In the genomic region with DNA sequence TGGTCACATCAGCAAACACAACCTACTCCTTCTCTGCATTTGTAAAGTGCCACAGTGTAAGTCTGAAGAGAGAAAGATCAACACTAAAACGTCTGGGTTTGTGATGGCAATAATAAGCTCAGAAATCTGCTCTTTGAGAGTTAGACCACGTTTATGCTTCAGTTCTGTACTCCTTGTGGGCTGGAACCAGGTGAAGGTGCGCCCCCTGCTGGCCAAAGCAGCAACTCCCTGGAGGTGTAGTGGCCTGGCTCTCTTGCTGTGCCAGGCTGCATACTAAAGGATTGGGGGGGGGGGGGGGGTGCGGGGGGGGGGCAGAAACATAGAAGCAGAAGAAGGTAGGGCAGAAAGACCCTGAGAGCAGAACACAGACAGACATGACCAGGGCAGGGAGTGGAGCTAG, we compare ENCODE assay signal across 8 mouse cellular contexts. TPM values are rescaled to one million over a fixed set of nuclear protein-coding genes. Genes with fewer than 3 reads are reported as not detected.
DNase-seq lines count a peak whose midpoint lies in the region; ATAC-seq and TF ChIP-seq lines count a peak whose summit lies in the region.

No protein-coding gene starts in this region.

- no peaks in the 10 kb centered on the region for H3K36me3 ChIP-seq in E14TG2a.4 (ENCODE audit: insufficient read depth, low read length)
- no peaks in the 10 kb centered on the region for H3K36me3 ChIP-seq in forebrain, embryonic 15.5 days
- H3K36me3 ChIP-seq in liver, postnatal 0 days (replicated peaks; ENCODE audit: insufficient read depth, low read length), result no peaks in the 10 kb centered on the region
- H3K36me3 ChIP-seq in neural tube, embryonic 15.5 days, result no peaks in the 10 kb centered on the region

- intact Hi-C loops in heart, postnatal 25 days (cut with DNase I), result loop anchor here (10.0 kb wide), 1 partner anchor 49 kb away; no protein-coding TSS in a partner anchor

- peak; percentile 27; the same call in 1 of the 2 replicates for TF ChIP-seq CTCF in E14TG2a.4 (conservative IDR thresholded peaks at IDR 0.05; ENCODE audit: low read length)
- peak; percentile 77 for TF ChIP-seq CTCF in liver, postnatal 0 days (IDR thresholded peaks at IDR 0.05; ENCODE audit: low read depth)

- no peak overlapping the region for H3K27ac ChIP-seq in forebrain, embryonic 15.5 days (replicated peaks)
- H3K27ac ChIP-seq in liver, postnatal 0 days (ENCODE audit: low read depth), result no peak overlapping the region
- no peak overlapping the region for H3K27ac ChIP-seq in neural tube, embryonic 15.5 days (replicated peaks)

- H3K9me3 ChIP-seq in E14TG2a.4 (ENCODE audit: low read length), result no peaks in the 10 kb centered on the region
- no peaks in the 10 kb centered on the region for H3K9me3 ChIP-seq in forebrain, embryonic 15.5 days
- H3K9me3 ChIP-seq in liver, postnatal 0 days (ENCODE audit: low read length), result no peaks in the 10 kb centered on the region
- no peaks in the 10 kb centered on the region for H3K9me3 ChIP-seq in neural tube, embryonic 15.5 days (replicated peaks)

- TF ChIP-seq EP300 in liver, postnatal 0 days (IDR thresholded peaks at IDR 0.05; ENCODE audit: low read depth), result no peak

- peak; percentile 88 for ATAC-seq in forebrain, embryonic 15.5 days (replicated peaks)
- peak; percentile 41; the same call in 1 of the 2 replicates for ATAC-seq in liver, postnatal 0 days
- ATAC-seq in neural tube, embryonic 15.5 days (ENCODE audit: low FRiP score), result peak; percentile 63; the same call in 1 of the 2 replicates

- H3K4me2 ChIP-seq in forebrain, embryonic 15.5 days (replicated peaks), result no peak overlapping the region
- no peak overlapping the region for H3K4me2 ChIP-seq in liver, postnatal 0 days (ENCODE audit: low read depth, low read length)
- H3K4me2 ChIP-seq in neural tube, embryonic 15.5 days, result no peak overlapping the region

- no peaks in the 10 kb centered on the region for H3K4me1 ChIP-seq in E14TG2a.4 (replicated peaks; ENCODE audit: low read depth, low read length)
- no peaks in the 10 kb centered on the region for H3K4me1 ChIP-seq in forebrain, embryonic 15.5 days
- H3K4me1 ChIP-seq in liver, postnatal 0 days (ENCODE audit: insufficient read depth), result no peaks in the 10 kb centered on the region
- no peaks in the 10 kb centered on the region for H3K4me1 ChIP-seq in neural tube, embryonic 15.5 days

- no peak overlapping the region for H3K4me3 ChIP-seq in E14TG2a.4 (replicated peaks; ENCODE audit: low read length)
- no peak overlapping the region for H3K4me3 ChIP-seq in forebrain, embryonic 15.5 days
- no peak overlapping the region for H3K4me3 ChIP-seq in liver, postnatal 0 days (ENCODE audit: low read depth, low read length)
- no peak overlapping the region for H3K4me3 ChIP-seq in neural tube, embryonic 15.5 days (replicated peaks)

- 0% methylated on average over 3 of the region's 4 CpGs for WGBS in forebrain, embryonic 15.5 days
- WGBS in large intestine, adult 2 months, result 3% methylated on average over 4 of the region's 4 CpGs
- 2% methylated on average over 4 of the region's 4 CpGs for WGBS in liver, postnatal 0 days (ENCODE audit: insufficient replicate concordance)
- 0% methylated on average over 4 of the region's 4 CpGs for WGBS in neural tube, embryonic 15.5 days

- H3K27me3 ChIP-seq in E14TG2a.4 (ENCODE audit: insufficient read depth, low read length), result peaks cover 13% of the 10 kb centered on the region
- H3K27me3 ChIP-seq in forebrain, embryonic 15.5 days, result no peaks in the 10 kb centered on the region
- H3K27me3 ChIP-seq in liver, postnatal 0 days (ENCODE audit: insufficient read depth, low read length), result no peaks in the 10 kb centered on the region
- no peaks in the 10 kb centered on the region for H3K27me3 ChIP-seq in neural tube, embryonic 15.5 days (replicated peaks)

- no peak overlapping the region for H3K9ac ChIP-seq in forebrain, embryonic 15.5 days (replicated peaks)
- no peak overlapping the region for H3K9ac ChIP-seq in liver, postnatal 0 days (replicated peaks)
- no peak overlapping the region for H3K9ac ChIP-seq in neural tube, embryonic 15.5 days (replicated peaks)

- peak; percentile 10 for DNase-seq in c-Kit-positive CD71-positive TER-119-positive erythroid progenitor cells, embryonic 14.5 days (ENCODE audit: low spot score)
- peak; percentile 6 for DNase-seq in heart, postnatal 25 days (ENCODE audit: low spot score)
- peak; percentile 1 for DNase-seq in large intestine, adult 2 months (ENCODE audit: low read depth, low spot score)
- DNase-seq in liver, postnatal 0 days, result peak; percentile 83
- peak; percentile 58 for DNase-seq in thymus, postnatal 0 days (ENCODE audit: low spot score)

RNA-seq across cellular contexts. Expression of a gene that starts 18.2 kb away (rescaled TPM):
- polyA plus RNA-seq in forebrain, embryonic 15.5 days (2015; fragmentation: Nextera tagmentation; extraction: Ambion mirVana), result not detected in 2 replicates
- total RNA-seq in heart, postnatal 25 days (2021), result not detected
- polyA plus RNA-seq in large intestine, adult 2 months (2012; rRNA removed), result not detected in 2 replicates
- polyA plus RNA-seq in liver, postnatal 0 days (2015; fragmentation: Nextera tagmentation; extraction: Ambion mirVana), result not detected in 2 replicates
- polyA plus RNA-seq in neural tube, embryonic 15.5 days (2015; fragmentation: Nextera tagmentation; extraction: Ambion mirVana), result not detected in 2 replicates
- not detected in 2 replicates for polyA plus RNA-seq in thymus, postnatal 0 days (2015; fragmentation: Nextera tagmentation; extraction: Ambion mirVana)

RNA-seq across cellular contexts. Expression of a gene that starts 27.0 kb away (rescaled TPM):
- not detected in 2 replicates for polyA plus RNA-seq in forebrain, embryonic 15.5 days (2015; fragmentation: Nextera tagmentation; extraction: Ambion mirVana)
- not detected for total RNA-seq in heart, postnatal 25 days (2021)
- polyA plus RNA-seq in large intestine, adult 2 months (2012; rRNA removed), result not detected in 2 replicates
- not detected in 2 replicates for polyA plus RNA-seq in liver, postnatal 0 days (2015; fragmentation: Nextera tagmentation; extraction: Ambion mirVana)
- not detected in 2 replicates for polyA plus RNA-seq in neural tube, embryonic 15.5 days (2015; fragmentation: Nextera tagmentation; extraction: Ambion mirVana)
- polyA plus RNA-seq in thymus, postnatal 0 days (2015; fragmentation: Nextera tagmentation; extraction: Ambion mirVana), result not detected in 2 replicates

RNA-seq across cellular contexts. Expression of a gene that starts 58.7 kb away (rescaled TPM):
- polyA plus RNA-seq in forebrain, embryonic 15.5 days (2015; fragmentation: Nextera tagmentation; extraction: Ambion mirVana), result 4.4 and 4.7 TPM in 2 replicates
- total RNA-seq in heart, postnatal 25 days (2021), result 1 to 10 TPM; 3.9 to 4.8 TPM
- polyA plus RNA-seq in large intestine, adult 2 months (2012; rRNA removed), result 0.26 and 0.36 TPM in 2 replicates
- 2.7 TPM in 2 replicates for polyA plus RNA-seq in liver, postnatal 0 days (2015; fragmentation: Nextera tagmentation; extraction: Ambion mirVana)
- polyA plus RNA-seq in neural tube, embryonic 15.5 days (2015; fragmentation: Nextera tagmentation; extraction: Ambion mirVana), result 7.1 and 8.3 TPM in 2 replicates
- polyA plus RNA-seq in thymus, postnatal 0 days (2015; fragmentation: Nextera tagmentation; extraction: Ambion mirVana), result 6.5 and 6.6 TPM in 2 replicates

Comparison
In these comparisons a context has a peak if more than half of its experiments do, and no peak if none do; other contexts are left out.
1. DNase-seq: peak in every context shown above with its lines; median percentile 83 in liver, postnatal 0 days; 58 in thymus, postnatal 0 days; 10 in c-Kit-positive CD71-positive TER-119-positive erythroid progenitor cells, embryonic 14.5 days; 6 in heart, postnatal 25 days; 1 in large intestine, adult 2 months.